Mouse (Mus musculus) hindbrain, embryonic 14.5 days (tissue): ENCODE results near the gene Slc25a54. TPM values are rescaled to one million over a fixed set of nuclear protein-coding genes. Genes with fewer than 3 reads are reported as not detected.

ENCODE experiments used
- ATAC-seq: fragments of 200-750 bp; cut with Nextera tagmentation; 2 replicates; pipeline ENCODE4 v1.8.0; 2017; ENCODE audit warnings: moderate number of reproducible peaks, mild to moderate bottlenecking, moderate TSS enrichment, moderate library complexity; ENCODE audit not compliant: low FRiP score
- DNase-seq: peaks from one replicate; pipeline ENCODE4 v3.0.0-alpha.2; 2015; ENCODE audit warnings: low spot score
- H3K27ac ChIP-seq: fragments of 300-500 bp; sonication (generic); 2 replicates; pipeline ENCODE4 v1.5.1; 2014; ENCODE audit warnings: mild to moderate bottlenecking, moderate library complexity
- H3K27me3 ChIP-seq: fragments of 300-500 bp; sonication (generic); 2 replicates; pipeline ENCODE4 v1.6.1; 2014; ENCODE audit warnings: mild to moderate bottlenecking, low read length, mixed read lengths; ENCODE audit not compliant: control insufficient read depth, insufficient read depth
- H3K36me3 ChIP-seq: fragments of 300-500 bp; sonication (generic); replicated peaks from 2 replicates; pipeline ENCODE4 v1.6.1; 2014; ENCODE audit not compliant: control insufficient read depth, insufficient read depth
- H3K4me1 ChIP-seq: fragments of 300-500 bp; sonication (generic); replicated peaks from 2 replicates; pipeline ENCODE4 v1.6.1; 2014; ENCODE audit warnings: antibody characterized with exemption, low read length, mixed read lengths; ENCODE audit not compliant: control insufficient read depth, insufficient read depth
- H3K4me2 ChIP-seq: fragments of 300-500 bp; sonication (generic); replicated peaks from 2 replicates; pipeline ENCODE4 v1.6.1; 2014; ENCODE audit warnings: mild to moderate bottlenecking, moderate library complexity
- H3K4me3 ChIP-seq: fragments of 300-500 bp; sonication (generic); replicated peaks from 2 replicates; pipeline ENCODE4 v1.5.1; 2014; ENCODE audit warnings: mild to moderate bottlenecking, low read length
- H3K9ac ChIP-seq: fragments of 300-500 bp; sonication (generic); 2 replicates; pipeline ENCODE4 v1.6.1; 2014
- H3K9me3 ChIP-seq: fragments of 300-500 bp; sonication (generic); 2 replicates; pipeline ENCODE4 v1.6.1; 2016; ENCODE audit warnings: low read length; ENCODE audit not compliant: control insufficient read depth
- WGBS: fragments of 180-500 bp; shearing (Covaris S2); extraction: QIAGEN DNeasy Blood & Tissue Kit; methylation state at CpG from one replicate; pipeline ENCODE4 v1.1.7; 2014; 5-methylcytosine and 5-hydroxymethylcytosine counted together
- polyA plus RNA-seq: library from polyadenylated mRNA; unstranded; fragments of >200 nt; fragmentation: Nextera tagmentation; extraction: Ambion mirVana; gene quantifications from 2 replicates; pipeline ENCODE4 v1.2.1, GENCODE M21; 2014

The Slc25a54 gene
- polyA plus RNA-seq, 1 experiment from 2014 or later: not detected

- no peak for DNase-seq
- ATAC-seq: no peak
- no peaks in the 10 kb centered on the region for H3K27me3 ChIP-seq
- no peaks in the 10 kb centered on the region; the same call in 1 of the 2 replicates for H3K36me3 ChIP-seq
- no peaks in the 10 kb centered on the region for H3K4me1 ChIP-seq
- H3K27ac ChIP-seq: no peak overlapping the region
- no peak overlapping the region for H3K4me3 ChIP-seq
- H3K4me2 ChIP-seq: no peak overlapping the region
- peaks cover 14% of the 10 kb centered on the region; the same call in 1 of the 2 replicates for H3K9me3 ChIP-seq
- WGBS: 79% methylated on average over 1 of the region's 1 CpGs
- H3K9ac ChIP-seq: no peak overlapping the region
Measured at GRCm38 (mm10) chr3:109135352-109135751, 55.1 kb downstream of the Slc25a54 start.

- Histone ChIP-seq H3K27ac (no peak overlapping the region), H3K9me3 (no peaks in the 10 kb centered on the region), H3K36me3 (no peaks in the 10 kb centered on the region), H3K27me3 (no peaks in the 10 kb centered on the region), H3K4me1 (no peaks in the 10 kb centered on the region), H3K4me2 (no peak overlapping the region), H3K4me3 (no peak overlapping the region), H3K9ac (no peak overlapping the region)
- ATAC-seq: no peak
- 73% methylated on average over 4 of the region's 4 CpGs for WGBS
- no peak for DNase-seq
Measured at GRCm38 (mm10) chr3:109152561-109152960, 72.3 kb downstream of the Slc25a54 start.

- Histone ChIP-seq H3K9ac (no peak overlapping the region), H3K36me3 (no peaks in the 10 kb centered on the region), H3K4me1 (no peaks in the 10 kb centered on the region), H3K27ac (no peak overlapping the region), H3K4me3 (no peak overlapping the region), H3K9me3 (no peaks in the 10 kb centered on the region), H3K27me3 (no peaks in the 10 kb centered on the region), H3K4me2 (no peak overlapping the region)
- DNase-seq: no peak
- WGBS: 92% methylated on average over 6 of the region's 6 CpGs
- no peak for ATAC-seq
Measured at GRCm38 (mm10) chr3:109153410-109153809, 73.1 kb downstream of the Slc25a54 start.

GRCm38 (mm10) chr3:109155926-109156669 is 75.8 kb downstream of the Slc25a54 start:
- Histone ChIP-seq H3K4me3 (no peak overlapping the region), H3K4me2 (no peak overlapping the region)
- ATAC-seq: no peak

GRCm38 (mm10) chr3:109157481-109157880 is 77.2 kb downstream of the Slc25a54 start:
- Histone ChIP-seq H3K4me2 (no peak overlapping the region), H3K27me3 (no peaks in the 10 kb centered on the region), H3K27ac (no peak overlapping the region), H3K9ac (no peak overlapping the region), H3K36me3 (no peaks in the 10 kb centered on the region), H3K4me1 (no peaks in the 10 kb centered on the region), H3K9me3 (no peaks in the 10 kb centered on the region), H3K4me3 (no peak overlapping the region)
- ATAC-seq (no peak), DNase-seq (no peak)
- 82% methylated on average over 3 of the region's 3 CpGs for WGBS

More at GRCm38 (mm10) chr3:109155926-109156669, 75.8 kb downstream of the Slc25a54 start:
- H3K9ac ChIP-seq: no peak overlapping the region
- no peak for DNase-seq
- 93% methylated on average over 4 of the region's 4 CpGs for WGBS
- no peaks in the 10 kb centered on the region for H3K4me1 ChIP-seq
- H3K36me3 ChIP-seq: no peaks in the 10 kb centered on the region
- no peak overlapping the region for H3K27ac ChIP-seq
- no peaks in the 10 kb centered on the region for H3K27me3 ChIP-seq
- H3K9me3 ChIP-seq: no peaks in the 10 kb centered on the region

GRCm38 (mm10) chr3:109164088-109164487 is 83.8 kb downstream of the Slc25a54 start:
- Histone ChIP-seq H3K4me3 (no peak overlapping the region), H3K27ac (no peak overlapping the region), H3K27me3 (no peaks in the 10 kb centered on the region), H3K4me2 (no peak overlapping the region), H3K36me3 (0 out of 2 replicates have a peak, but pooled peaks cover 4% of the 10 kb centered on the region), H3K9ac (no peak overlapping the region), H3K9me3 (no peaks in the 10 kb centered on the region), H3K4me1 (no peaks in the 10 kb centered on the region)
- DNase-seq: no peak
- no peak for ATAC-seq
- 82% methylated on average over 2 of the region's 2 CpGs for WGBS

GRCm38 (mm10) chr3:109164644-109165043 is 84.4 kb downstream of the Slc25a54 start:
- 81% methylated on average over 1 of the region's 1 CpGs for WGBS
- no peak overlapping the region for H3K4me2 ChIP-seq
- no peaks in the 10 kb centered on the region for H3K4me1 ChIP-seq
- no peak overlapping the region for H3K27ac ChIP-seq
- ATAC-seq (0 out of 2 replicates have a peak, but pooled peaks have one; percentile 21), DNase-seq (no peak)
- no peaks in the 10 kb centered on the region for H3K27me3 ChIP-seq
- no peaks in the 10 kb centered on the region for H3K9me3 ChIP-seq
- H3K36me3 ChIP-seq: 0 out of 2 replicates have a peak, but pooled peaks cover 4% of the 10 kb centered on the region
- H3K4me3 ChIP-seq: no peak overlapping the region
- H3K9ac ChIP-seq: no peak overlapping the region

GRCm38 (mm10) chr3:109165214-109165829 is 85.1 kb downstream of the Slc25a54 start:
- no peaks in the 10 kb centered on the region for H3K4me1 ChIP-seq
- H3K27me3 ChIP-seq: no peaks in the 10 kb centered on the region
- ATAC-seq (no peak), DNase-seq (no peak)
- no peak overlapping the region for H3K4me2 ChIP-seq
- WGBS: 91% methylated on average over 8 of the region's 8 CpGs
- H3K27ac ChIP-seq: no peak overlapping the region
- H3K4me3 ChIP-seq: no peak overlapping the region
- H3K9me3 ChIP-seq: no peaks in the 10 kb centered on the region
- H3K9ac ChIP-seq: no peak overlapping the region
- 0 out of 2 replicates have a peak, but pooled peaks cover 4% of the 10 kb centered on the region for H3K36me3 ChIP-seq
